Comparison of ENCODE assay signal across 11 mouse cellular contexts in genomic region chr3:85500096-85500495, GRCm38 (mm10).
"Had no signal": no experiment of that assay in that cellular context is flagged by ENCODE, and none has a peak within 500 bp of the region (broad histone marks: within the 10 kb centered on the region; RNA-seq: fewer than 3 reads in every experiment).

No protein-coding gene starts in this region.

- DNase-seq: right cerebral cortex, adult 18-20 months; right cerebral cortex, postnatal 14 days; right cerebral cortex, postnatal 25 days; right cerebral cortex, postnatal 4 days; spleen, adult 18-20 months; thymus, adult 18-20 months; thymus, adult 2 months; thymus, postnatal 14 days; thymus, postnatal 25 days; thymus, postnatal 36 days; thymus, postnatal 4 days had no signal
